22 mouse cellular contexts compared by ENCODE assay signal in genomic region chr2:158579979-158580378, GRCm38 (mm10). TPM values are rescaled to one million over a fixed set of nuclear protein-coding genes. Genes with fewer than 3 reads are reported as not detected.
A peak's percentile ranks its signal among the peaks of the same experiment; 100 is the strongest.
DNase-seq lines count a peak whose midpoint lies in the region; ATAC-seq lines count a peak whose summit lies in the region.
"Had no signal": no experiment of that assay in that cellular context is flagged by ENCODE, and none has a peak within 500 bp of the region (broad histone marks: within the 10 kb centered on the region; RNA-seq: fewer than 3 reads in every experiment).

No protein-coding gene starts in this region.

- H3K27me3 ChIP-seq in embryonic facial prominence, embryonic 14.5 days (replicated peaks; ENCODE audit: control insufficient read depth, insufficient read depth, low read length): no peaks in the 10 kb centered on the region
- H3K27me3 ChIP-seq in embryonic facial prominence, embryonic 10.5 days (replicated peaks; ENCODE audit: low read depth, poor library complexity, severe bottlenecking): no peaks in the 10 kb centered on the region
- H3K27me3 ChIP-seq in midbrain, embryonic 13.5 days: peaks cover 10% of the 10 kb centered on the region; the same call in 1 of the 2 replicates
- no peaks in the 10 kb centered on the region for H3K27me3 ChIP-seq in midbrain, embryonic 14.5 days (ENCODE audit: control insufficient read depth, insufficient read depth, low read length)
- H3K27me3 ChIP-seq in hindbrain, embryonic 14.5 days (ENCODE audit: control insufficient read depth, insufficient read depth, low read length): 0 out of 2 replicates have a peak, but pooled peaks cover 5% of the 10 kb centered on the region
- H3K27me3 ChIP-seq: embryonic facial prominence, embryonic 12.5 days had no signal

- H3K9me3 ChIP-seq in embryonic facial prominence, embryonic 14.5 days (ENCODE audit: control insufficient read depth, low read length): no peaks in the 10 kb centered on the region
- H3K9me3 ChIP-seq in embryonic facial prominence, embryonic 10.5 days: no peaks in the 10 kb centered on the region
- no peaks in the 10 kb centered on the region for H3K9me3 ChIP-seq in midbrain, embryonic 13.5 days
- no peaks in the 10 kb centered on the region for H3K9me3 ChIP-seq in midbrain, embryonic 14.5 days (ENCODE audit: control insufficient read depth, low read length)
- no peaks in the 10 kb centered on the region for H3K9me3 ChIP-seq in hindbrain, embryonic 14.5 days (ENCODE audit: control insufficient read depth, low read length)
- H3K9me3 ChIP-seq: embryonic facial prominence, embryonic 12.5 days; heart, embryonic 10.5 days; limb, embryonic 15.5 days; liver, embryonic 15.5 days had no signal

- H3K27ac ChIP-seq in embryonic facial prominence, embryonic 14.5 days (replicated peaks; ENCODE audit: low read depth, low read length): no peak overlapping the region
- H3K27ac ChIP-seq in embryonic facial prominence, embryonic 10.5 days (replicated peaks): no peak overlapping the region
- peak overlapping the region; percentile 4; the same call in 1 of the 2 replicates for H3K27ac ChIP-seq in midbrain, embryonic 13.5 days
- H3K27ac ChIP-seq in midbrain, embryonic 14.5 days (replicated peaks; ENCODE audit: low read depth, low read length): no peak overlapping the region
- H3K27ac ChIP-seq in hindbrain, embryonic 14.5 days: no peak overlapping the region
- H3K27ac ChIP-seq: embryonic facial prominence, embryonic 12.5 days; gastrocnemius, adult 2 months; heart, embryonic 10.5 days; kidney, postnatal 0 days; limb, embryonic 15.5 days; liver, embryonic 15.5 days had no signal

- no peak overlapping the region for H3K4me3 ChIP-seq in embryonic facial prominence, embryonic 14.5 days (ENCODE audit: low read depth, low read length)
- no peak overlapping the region for H3K4me3 ChIP-seq in embryonic facial prominence, embryonic 10.5 days
- no peak overlapping the region for H3K4me3 ChIP-seq in midbrain, embryonic 13.5 days (replicated peaks)
- no peak overlapping the region for H3K4me3 ChIP-seq in midbrain, embryonic 14.5 days (replicated peaks; ENCODE audit: low read depth, low read length)
- H3K4me3 ChIP-seq in hindbrain, embryonic 14.5 days (replicated peaks; ENCODE audit: low read length): no peak overlapping the region
- H3K4me3 ChIP-seq: embryonic facial prominence, embryonic 12.5 days; gastrocnemius, adult 2 months; heart, embryonic 10.5 days; limb, embryonic 15.5 days; liver, embryonic 15.5 days had no signal

- no peak overlapping the region for H3K4me2 ChIP-seq in embryonic facial prominence, embryonic 14.5 days (ENCODE audit: low read depth, low read length)
- H3K4me2 ChIP-seq in midbrain, embryonic 13.5 days (replicated peaks): no peak overlapping the region
- no peak overlapping the region for H3K4me2 ChIP-seq in midbrain, embryonic 14.5 days (ENCODE audit: low read length)
- no peak overlapping the region for H3K4me2 ChIP-seq in hindbrain, embryonic 14.5 days (replicated peaks)
- H3K4me2 ChIP-seq: embryonic facial prominence, embryonic 12.5 days; limb, embryonic 15.5 days; liver, embryonic 15.5 days had no signal

- no peaks in the 10 kb centered on the region for H3K36me3 ChIP-seq in embryonic facial prominence, embryonic 14.5 days (ENCODE audit: control insufficient read depth, insufficient read depth, low read length)
- H3K36me3 ChIP-seq in embryonic facial prominence, embryonic 10.5 days (replicated peaks): no peaks in the 10 kb centered on the region
- H3K36me3 ChIP-seq in midbrain, embryonic 13.5 days: no peaks in the 10 kb centered on the region
- H3K36me3 ChIP-seq in midbrain, embryonic 14.5 days (ENCODE audit: control insufficient read depth, insufficient read depth, low read length): no peaks in the 10 kb centered on the region
- H3K36me3 ChIP-seq in hindbrain, embryonic 14.5 days (replicated peaks; ENCODE audit: control insufficient read depth, insufficient read depth): no peaks in the 10 kb centered on the region
- H3K36me3 ChIP-seq: embryonic facial prominence, embryonic 12.5 days; heart, embryonic 10.5 days; limb, embryonic 15.5 days; liver, embryonic 15.5 days had no signal

- no peak overlapping the region for H3K9ac ChIP-seq in embryonic facial prominence, embryonic 14.5 days (ENCODE audit: low read depth, low read length)
- no peak overlapping the region for H3K9ac ChIP-seq in midbrain, embryonic 13.5 days (replicated peaks)
- no peak overlapping the region for H3K9ac ChIP-seq in midbrain, embryonic 14.5 days (replicated peaks; ENCODE audit: low read length)
- no peak overlapping the region for H3K9ac ChIP-seq in hindbrain, embryonic 14.5 days
- H3K9ac ChIP-seq: embryonic facial prominence, embryonic 12.5 days; limb, embryonic 15.5 days; liver, embryonic 15.5 days had no signal

- peak; percentile 42 for DNase-seq in embryonic facial prominence, embryonic 14.5 days (ENCODE audit: low spot score)
- DNase-seq in embryonic facial prominence, embryonic 10.5 days (ENCODE audit: low spot score): no peak
- DNase-seq in midbrain, embryonic 14.5 days: no peak
- no peak for DNase-seq in hindbrain, embryonic 14.5 days (ENCODE audit: low spot score)
- DNase-seq in retina, postnatal 1 day: peak; percentile 66
- no peak for DNase-seq in right cerebral cortex, postnatal 14 days
- DNase-seq: cerebellum, adult 2 months; gastrocnemius, adult 2 months; kidney, adult 11 months; right cerebral cortex, adult 18-20 months; thymus, postnatal 14 days had no signal

- H3K4me1 ChIP-seq in embryonic facial prominence, embryonic 14.5 days (ENCODE audit: control insufficient read depth, insufficient read depth, low read length): no peaks in the 10 kb centered on the region
- H3K4me1 ChIP-seq in embryonic facial prominence, embryonic 10.5 days: no peaks in the 10 kb centered on the region
- H3K4me1 ChIP-seq in midbrain, embryonic 13.5 days (replicated peaks): peaks cover 10% of the 10 kb centered on the region
- H3K4me1 ChIP-seq in midbrain, embryonic 14.5 days (ENCODE audit: control insufficient read depth, insufficient read depth, low read length): peaks cover 3% of the 10 kb centered on the region; the same call in 1 of the 2 replicates
- peaks cover 10% of the 10 kb centered on the region; the same call in 1 of the 2 replicates for H3K4me1 ChIP-seq in hindbrain, embryonic 14.5 days (replicated peaks; ENCODE audit: control insufficient read depth, insufficient read depth, low read length)
- H3K4me1 ChIP-seq: embryonic facial prominence, embryonic 12.5 days; limb, embryonic 15.5 days had no signal

- WGBS in embryonic facial prominence, embryonic 14.5 days: 72% methylated on average over 4 of the region's 4 CpGs
- WGBS in embryonic facial prominence, embryonic 10.5 days: 68% methylated on average over 4 of the region's 4 CpGs
- WGBS in midbrain, embryonic 13.5 days: 34% methylated on average over 4 of the region's 4 CpGs
- 46% methylated on average over 4 of the region's 4 CpGs for WGBS in midbrain, embryonic 14.5 days
- 32% methylated on average over 4 of the region's 4 CpGs for WGBS in hindbrain, embryonic 14.5 days

- no peak for ATAC-seq in embryonic facial prominence, embryonic 14.5 days (ENCODE audit: low read depth)
- no peak for ATAC-seq in midbrain, embryonic 13.5 days
- no peak for ATAC-seq in midbrain, embryonic 14.5 days (ENCODE audit: low FRiP score, low TSS enrichment)
- ATAC-seq in hindbrain, embryonic 14.5 days (ENCODE audit: low FRiP score): peak; percentile 70; the same call in 1 of the 2 replicates
- ATAC-seq: CD4-positive, CD25-positive, alpha-beta regulatory T cell, adult 4 months; lung, postnatal 0 days had no signal

RNA-seq across cellular contexts. Expression of gene Slc32a1, which starts 30.6 kb away (rescaled TPM):
- polyA plus RNA-seq in embryonic facial prominence, embryonic 14.5 days (2014; fragmentation: Nextera tagmentation; extraction: Ambion mirVana): 0.07 TPM in 1 of 2 replicates, not detected in the other
- polyA plus RNA-seq in embryonic facial prominence, embryonic 10.5 days (2016; fragmentation: Nextera tagmentation; extraction: Ambion mirVana): 0.05 and 0.15 TPM in 2 replicates
- polyA plus RNA-seq in midbrain, embryonic 13.5 days (2015; fragmentation: Nextera tagmentation; extraction: Ambion mirVana): 6.5 and 8.3 TPM in 2 replicates
- polyA plus RNA-seq in midbrain, embryonic 14.5 days (2014; fragmentation: Nextera tagmentation; extraction: Ambion mirVana): 7.6 and 8.6 TPM in 2 replicates
- 8.7 and 11.5 TPM in 2 replicates for polyA plus RNA-seq in hindbrain, embryonic 14.5 days (2014; fragmentation: Nextera tagmentation; extraction: Ambion mirVana)
- polyA plus RNA-seq: CD4-positive, CD25-positive, alpha-beta regulatory T cell, adult 4 months; embryonic facial prominence, embryonic 12.5 days; gonadal fat pad, adult 2 months; heart, embryonic 10.5 days; heart, postnatal 0 days; kidney, postnatal 0 days; limb, embryonic 15.5 days; liver, embryonic 15.5 days; lung, postnatal 0 days; small intestine, adult 2 months had no signal

RNA-seq across cellular contexts. Expression of gene Actr5, which starts 44.7 kb away (rescaled TPM):
- 10.6 and 13.0 TPM in 2 replicates for polyA plus RNA-seq in embryonic facial prominence, embryonic 14.5 days (2014; fragmentation: Nextera tagmentation; extraction: Ambion mirVana)
- 14.4 and 16.7 TPM in 2 replicates for polyA plus RNA-seq in embryonic facial prominence, embryonic 10.5 days (2016; fragmentation: Nextera tagmentation; extraction: Ambion mirVana)
- 10.9 and 14.6 TPM in 2 replicates for polyA plus RNA-seq in midbrain, embryonic 13.5 days (2015; fragmentation: Nextera tagmentation; extraction: Ambion mirVana)
- 13.9 and 14.8 TPM in 2 replicates for polyA plus RNA-seq in midbrain, embryonic 14.5 days (2014; fragmentation: Nextera tagmentation; extraction: Ambion mirVana)
- polyA plus RNA-seq in hindbrain, embryonic 14.5 days (2014; fragmentation: Nextera tagmentation; extraction: Ambion mirVana): 14.6 TPM in 2 replicates

Comparison
In these comparisons a context has a peak if more than half of its experiments do, and no peak if none do; other contexts are left out.
1. DNase-seq: peak in embryonic facial prominence, embryonic 14.5 days (single experiment) and retina, postnatal 1 day (single experiment); none in embryonic facial prominence, embryonic 10.5 days (single experiment), midbrain, embryonic 14.5 days (single experiment), hindbrain, embryonic 14.5 days (single experiment) and right cerebral cortex, postnatal 14 days (single experiment).